Comparison of ENCODE assay signal across 26 mouse cellular contexts in the genomic region with DNA sequence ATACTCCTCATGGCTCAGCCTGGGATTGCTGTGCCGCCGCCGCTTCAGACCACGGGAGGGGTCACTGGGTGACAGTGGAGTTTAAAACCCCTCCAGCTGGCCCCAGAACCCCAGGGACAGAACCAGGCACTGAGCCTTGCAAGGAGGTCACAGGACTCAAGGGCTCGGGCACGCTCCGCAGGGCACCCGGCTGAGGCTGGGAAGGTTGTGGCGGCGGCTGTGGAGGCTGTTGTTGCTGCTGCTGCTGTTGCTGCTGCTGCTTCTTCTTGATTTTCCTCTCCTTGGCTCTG. TPM values are rescaled to one million over a fixed set of nuclear protein-coding genes. Genes with fewer than 3 reads are reported as not detected.
DNase-seq lines count a peak whose midpoint lies in the region; ATAC-seq and TF ChIP-seq lines count a peak whose summit lies in the region.
"Had no signal": no experiment of that assay in that cellular context is flagged by ENCODE, and none has a peak within 500 bp of the region (broad histone marks: within the 10 kb centered on the region; RNA-seq: fewer than 3 reads in every experiment).

No protein-coding gene starts in this region.

- peaks cover 100% of the 10 kb centered on the region for H3K27me3 ChIP-seq in forebrain, embryonic 10.5 days (ENCODE audit: poor library complexity, severe bottlenecking)
- peaks cover 98% of the 10 kb centered on the region for H3K27me3 ChIP-seq in forebrain, embryonic 14.5 days (replicated peaks; ENCODE audit: control insufficient read depth, insufficient read depth, low read length)
- H3K27me3 ChIP-seq in midbrain, embryonic 10.5 days (ENCODE audit: low read depth, poor library complexity, severe bottlenecking): peaks cover 100% of the 10 kb centered on the region
- peaks cover 97% of the 10 kb centered on the region for H3K27me3 ChIP-seq in midbrain, embryonic 15.5 days (replicated peaks)
- H3K27me3 ChIP-seq in intestine, embryonic 14.5 days (replicated peaks; ENCODE audit: control insufficient read depth, insufficient read depth, low read length): peaks cover 91% of the 10 kb centered on the region
- H3K27me3 ChIP-seq in small intestine, adult 2 months (ENCODE audit: control insufficient read depth, insufficient read depth, low read length): no peaks in the 10 kb centered on the region

- ATAC-seq in forebrain, embryonic 14.5 days: no peak
- no peak for ATAC-seq in midbrain, embryonic 15.5 days (replicated peaks)
- ATAC-seq in intestine, embryonic 14.5 days (replicated peaks; ENCODE audit: low FRiP score, low TSS enrichment, low read depth): no peak
- ATAC-seq in frontal cortex, adult (ENCODE audit: low TSS enrichment): no peak
- ATAC-seq: forebrain, postnatal 0 days had no signal

- no peaks in the 10 kb centered on the region for H3K9me3 ChIP-seq in forebrain, embryonic 10.5 days
- H3K9me3 ChIP-seq in forebrain, embryonic 14.5 days (replicated peaks; ENCODE audit: control insufficient read depth, low read length): no peaks in the 10 kb centered on the region
- H3K9me3 ChIP-seq in midbrain, embryonic 10.5 days (replicated peaks): no peaks in the 10 kb centered on the region
- H3K9me3 ChIP-seq in midbrain, embryonic 15.5 days: no peaks in the 10 kb centered on the region
- no peaks in the 10 kb centered on the region for H3K9me3 ChIP-seq in intestine, embryonic 14.5 days (ENCODE audit: control insufficient read depth, low read length)
- H3K9me3 ChIP-seq: embryonic facial prominence, embryonic 12.5 days; hindbrain, embryonic 15.5 days; lung, embryonic 15.5 days; neural tube, embryonic 13.5 days had no signal

- no peaks in the 10 kb centered on the region for H3K36me3 ChIP-seq in forebrain, embryonic 10.5 days (replicated peaks)
- H3K36me3 ChIP-seq in forebrain, embryonic 14.5 days (ENCODE audit: control insufficient read depth, insufficient read depth, low read length): no peaks in the 10 kb centered on the region
- no peaks in the 10 kb centered on the region for H3K36me3 ChIP-seq in midbrain, embryonic 10.5 days
- H3K36me3 ChIP-seq in midbrain, embryonic 15.5 days (replicated peaks): no peaks in the 10 kb centered on the region
- H3K36me3 ChIP-seq in intestine, embryonic 14.5 days (ENCODE audit: control insufficient read depth, insufficient read depth, low read length): no peaks in the 10 kb centered on the region
- peaks cover 35% of the 10 kb centered on the region for H3K36me3 ChIP-seq in small intestine, adult 2 months (ENCODE audit: control insufficient read depth, insufficient read depth, low read length)
- H3K36me3 ChIP-seq: embryonic facial prominence, embryonic 12.5 days; G1E; hindbrain, embryonic 15.5 days; lung, embryonic 15.5 days; neural tube, embryonic 13.5 days had no signal

- H3K4me3 ChIP-seq in forebrain, embryonic 10.5 days: no peak overlapping the region
- no peak overlapping the region for H3K4me3 ChIP-seq in forebrain, embryonic 14.5 days (ENCODE audit: low read depth, low read length)
- no peak overlapping the region for H3K4me3 ChIP-seq in midbrain, embryonic 10.5 days
- H3K4me3 ChIP-seq in midbrain, embryonic 15.5 days: no peak overlapping the region
- peak overlapping the region; percentile 43 for H3K4me3 ChIP-seq in intestine, embryonic 14.5 days (ENCODE audit: low read depth, low read length)
- H3K4me3 ChIP-seq in small intestine, adult 2 months (ENCODE audit: low read depth, low read length): peak overlapping the region; percentile 63
- H3K4me3 ChIP-seq: embryonic facial prominence, embryonic 12.5 days; erythroblast, embryonic 14.5 days; hindbrain, embryonic 15.5 days; lung, embryonic 15.5 days; neural tube, embryonic 13.5 days had no signal

- H3K4me2 ChIP-seq in forebrain, embryonic 14.5 days (ENCODE audit: low read length): no peak overlapping the region
- H3K4me2 ChIP-seq in midbrain, embryonic 15.5 days: no peak overlapping the region
- peak overlapping the region; percentile 46 for H3K4me2 ChIP-seq in intestine, embryonic 14.5 days (ENCODE audit: low read length)
- H3K4me2 ChIP-seq: embryonic facial prominence, embryonic 12.5 days; heart, embryonic 11.5 days; hindbrain, embryonic 15.5 days; lung, embryonic 15.5 days; neural tube, embryonic 13.5 days had no signal

- H3K9ac ChIP-seq in forebrain, embryonic 14.5 days (ENCODE audit: low read length): no peak overlapping the region
- no peak overlapping the region for H3K9ac ChIP-seq in midbrain, embryonic 15.5 days
- peak overlapping the region; percentile 69 for H3K9ac ChIP-seq in intestine, embryonic 14.5 days (ENCODE audit: low read length)
- H3K9ac ChIP-seq: embryonic facial prominence, embryonic 12.5 days; forebrain, postnatal 0 days; hindbrain, embryonic 15.5 days; lung, embryonic 15.5 days; neural tube, embryonic 13.5 days had no signal

- no peak for TF ChIP-seq POLR2A in small intestine, adult 2 months (IDR thresholded peaks at IDR 0.05; ENCODE audit: low read depth, low read length)

- H3K27ac ChIP-seq in forebrain, embryonic 10.5 days: no peak overlapping the region
- no peak overlapping the region for H3K27ac ChIP-seq in forebrain, embryonic 14.5 days (ENCODE audit: low read depth, low read length)
- H3K27ac ChIP-seq in midbrain, embryonic 10.5 days (replicated peaks): no peak overlapping the region
- H3K27ac ChIP-seq in midbrain, embryonic 15.5 days: no peak overlapping the region
- 0 out of 2 replicates have a peak overlapping the region, but pooled peaks have one; percentile 74 for H3K27ac ChIP-seq in intestine, embryonic 14.5 days (ENCODE audit: low read depth)
- H3K27ac ChIP-seq in small intestine, adult 2 months (ENCODE audit: insufficient read depth, low read depth, low read length): peak overlapping the region; percentile 83
- H3K27ac ChIP-seq: embryonic facial prominence, embryonic 12.5 days; hindbrain, embryonic 15.5 days; lung, embryonic 15.5 days; neural tube, embryonic 13.5 days had no signal

- under 1% methylated on average over 10 of the region's 10 CpGs for WGBS in forebrain, embryonic 10.5 days
- 0% methylated on average over 10 of the region's 10 CpGs for WGBS in forebrain, embryonic 14.5 days
- 3% methylated on average over 10 of the region's 10 CpGs for WGBS in midbrain, embryonic 10.5 days
- 1% methylated on average over 10 of the region's 10 CpGs for WGBS in midbrain, embryonic 15.5 days
- WGBS in intestine, embryonic 14.5 days: 8% methylated on average over 10 of the region's 10 CpGs
- WGBS in small intestine, adult 2 months: 6% methylated on average over 10 of the region's 10 CpGs

- TF ChIP-seq CTCF in small intestine, adult 2 months (IDR thresholded peaks at IDR 0.05; ENCODE audit: extremely low read depth, insufficient read length, insufficient replicate concordance, low read depth, low read length): no peak

- DNase-seq in forebrain, embryonic 10.5 days (ENCODE audit: extremely low spot score, low spot score): peak; percentile 45
- DNase-seq in forebrain, embryonic 14.5 days (ENCODE audit: low spot score): no peak
- DNase-seq in midbrain, embryonic 10.5 days (ENCODE audit: low spot score): peak; percentile 61
- DNase-seq in intestine, embryonic 14.5 days (ENCODE audit: low spot score): no peak
- DNase-seq: adrenal gland, postnatal 14 days; cerebellum, postnatal 14 days; forebrain, postnatal 0 days; heart, postnatal 10 days; kidney, adult 2 months; kidney, postnatal 10 days; lung, postnatal 4 days; right cerebral cortex, postnatal 25 days; thymus, postnatal 25 days had no signal

- H3K4me1 ChIP-seq in forebrain, embryonic 10.5 days: peaks cover 40% of the 10 kb centered on the region
- H3K4me1 ChIP-seq in forebrain, embryonic 14.5 days (ENCODE audit: control insufficient read depth, insufficient read depth, low read length): no peaks in the 10 kb centered on the region
- peaks cover 40% of the 10 kb centered on the region for H3K4me1 ChIP-seq in midbrain, embryonic 10.5 days
- peaks cover 25% of the 10 kb centered on the region for H3K4me1 ChIP-seq in midbrain, embryonic 15.5 days
- no peaks in the 10 kb centered on the region; the same call in 1 of the 2 replicates for H3K4me1 ChIP-seq in intestine, embryonic 14.5 days (replicated peaks; ENCODE audit: control insufficient read depth, insufficient read depth, low read length)
- peaks cover 4% of the 10 kb centered on the region for H3K4me1 ChIP-seq in small intestine, adult 2 months (ENCODE audit: control insufficient read depth, insufficient read depth, insufficient read length, low read length)

RNA-seq across cellular contexts. Expression of a gene that starts 5.3 kb away (rescaled TPM):
- not detected in 2 replicates for polyA plus RNA-seq in forebrain, embryonic 10.5 days (2016; fragmentation: Nextera tagmentation; extraction: Ambion mirVana)
- not detected in 2 replicates for polyA plus RNA-seq in forebrain, embryonic 14.5 days (2014; fragmentation: Nextera tagmentation; extraction: Ambion mirVana)
- not detected in 2 replicates for polyA plus RNA-seq in midbrain, embryonic 10.5 days (2016; fragmentation: Nextera tagmentation; extraction: Ambion mirVana)
- not detected in 2 replicates for polyA plus RNA-seq in midbrain, embryonic 15.5 days (2015; fragmentation: Nextera tagmentation; extraction: Ambion mirVana)
- 24.0 and 30.2 TPM in 2 replicates for polyA plus RNA-seq in intestine, embryonic 14.5 days (2014; fragmentation: Nextera tagmentation; extraction: Ambion mirVana)
- polyA plus RNA-seq in small intestine, adult 2 months (2012; rRNA removed): 116 and 344 TPM in 2 replicates
- polyA plus RNA-seq: brain, embryonic 14.5 days; embryonic facial prominence, embryonic 12.5 days; forebrain, postnatal 0 days; G1E; heart, embryonic 11.5 days; hindbrain, embryonic 15.5 days; kidney, adult 2 months; lung, embryonic 15.5 days; neural tube, embryonic 13.5 days; testis, adult 2 months had no signal

RNA-seq across cellular contexts. Expression of a gene that starts 20.5 kb away (rescaled TPM):
- not detected in 2 replicates for polyA plus RNA-seq in forebrain, embryonic 10.5 days (2016; fragmentation: Nextera tagmentation; extraction: Ambion mirVana)
- not detected in 2 replicates for polyA plus RNA-seq in forebrain, embryonic 14.5 days (2014; fragmentation: Nextera tagmentation; extraction: Ambion mirVana)
- polyA plus RNA-seq in midbrain, embryonic 10.5 days (2016; fragmentation: Nextera tagmentation; extraction: Ambion mirVana): not detected in 2 replicates
- not detected in 2 replicates for polyA plus RNA-seq in midbrain, embryonic 15.5 days (2015; fragmentation: Nextera tagmentation; extraction: Ambion mirVana)
- 1.6 and 1.7 TPM in 2 replicates for polyA plus RNA-seq in intestine, embryonic 14.5 days (2014; fragmentation: Nextera tagmentation; extraction: Ambion mirVana)
- 3.1 and 4.7 TPM in 2 replicates for polyA plus RNA-seq in small intestine, adult 2 months (2012; rRNA removed)
- polyA plus RNA-seq: brain, embryonic 14.5 days; embryonic facial prominence, embryonic 12.5 days; erythroblast, embryonic 14.5 days; forebrain, postnatal 0 days; G1E; heart, embryonic 11.5 days; hindbrain, embryonic 15.5 days; kidney, adult 2 months; lung, embryonic 15.5 days; neural tube, embryonic 13.5 days; testis, adult 2 months had no signal

RNA-seq across cellular contexts. Expression of a gene that starts 32.0 kb away (rescaled TPM):
- polyA plus RNA-seq in forebrain, embryonic 10.5 days (2016; fragmentation: Nextera tagmentation; extraction: Ambion mirVana): not detected in 2 replicates
- not detected in 2 replicates for polyA plus RNA-seq in forebrain, embryonic 14.5 days (2014; fragmentation: Nextera tagmentation; extraction: Ambion mirVana)
- not detected in 2 replicates for polyA plus RNA-seq in midbrain, embryonic 10.5 days (2016; fragmentation: Nextera tagmentation; extraction: Ambion mirVana)
- polyA plus RNA-seq in midbrain, embryonic 15.5 days (2015; fragmentation: Nextera tagmentation; extraction: Ambion mirVana): not detected in 2 replicates
- polyA plus RNA-seq in intestine, embryonic 14.5 days (2014; fragmentation: Nextera tagmentation; extraction: Ambion mirVana): 0.79 and 6.4 TPM in 2 replicates
- 0.32 and 65.5 TPM in 2 replicates for polyA plus RNA-seq in small intestine, adult 2 months (2012; rRNA removed)
- polyA plus RNA-seq: brain, embryonic 14.5 days; embryonic facial prominence, embryonic 12.5 days; erythroblast, embryonic 14.5 days; forebrain, postnatal 0 days; G1E; heart, embryonic 11.5 days; hindbrain, embryonic 15.5 days; kidney, adult 2 months; liver, adult 2 months; lung, embryonic 15.5 days; neural tube, embryonic 13.5 days; testis, adult 2 months had no signal

Comparison
In these comparisons a context has a peak if more than half of its experiments do, and no peak if none do; other contexts are left out.
1. DNase-seq: peak in forebrain, embryonic 10.5 days (single experiment) and midbrain, embryonic 10.5 days (single experiment); none in forebrain, embryonic 14.5 days (single experiment) and intestine, embryonic 14.5 days (single experiment).
2. H3K27ac ChIP-seq: peak in intestine, embryonic 14.5 days (single experiment) and small intestine, adult 2 months (single experiment); none in forebrain, embryonic 10.5 days (single experiment), forebrain, embryonic 14.5 days (single experiment), midbrain, embryonic 10.5 days (single experiment) and midbrain, embryonic 15.5 days (single experiment).
3. H3K4me3 ChIP-seq: peak in intestine, embryonic 14.5 days (single experiment) and small intestine, adult 2 months (single experiment); none in forebrain, embryonic 10.5 days (single experiment), forebrain, embryonic 14.5 days (single experiment), midbrain, embryonic 10.5 days (single experiment) and midbrain, embryonic 15.5 days (single experiment).
4. RNA of a gene that starts 5.3 kb away (polyA plus RNA-seq): 116 to 344 TPM in small intestine, adult 2 months and 24.0 to 30.2 TPM in intestine, embryonic 14.5 days; not detected in forebrain, embryonic 10.5 days, not detected in forebrain, embryonic 14.5 days, not detected in midbrain, embryonic 10.5 days and not detected in midbrain, embryonic 15.5 days; every median in the first group is over 10 times any median in the second.